Mouse (Mus musculus) frontal cortex, adult (tissue): ENCODE measurements around the gene Btnl2.

ENCODE experiments used
- ATAC-seq: cut with Nextera tagmentation; 2 replicates; pipeline ENCODE4 v1.9.2; 2017; ENCODE audit warnings: mild to moderate bottlenecking, moderate library complexity, mixed read lengths; ENCODE audit not compliant: low TSS enrichment

The Btnl2 gene

DNA sequence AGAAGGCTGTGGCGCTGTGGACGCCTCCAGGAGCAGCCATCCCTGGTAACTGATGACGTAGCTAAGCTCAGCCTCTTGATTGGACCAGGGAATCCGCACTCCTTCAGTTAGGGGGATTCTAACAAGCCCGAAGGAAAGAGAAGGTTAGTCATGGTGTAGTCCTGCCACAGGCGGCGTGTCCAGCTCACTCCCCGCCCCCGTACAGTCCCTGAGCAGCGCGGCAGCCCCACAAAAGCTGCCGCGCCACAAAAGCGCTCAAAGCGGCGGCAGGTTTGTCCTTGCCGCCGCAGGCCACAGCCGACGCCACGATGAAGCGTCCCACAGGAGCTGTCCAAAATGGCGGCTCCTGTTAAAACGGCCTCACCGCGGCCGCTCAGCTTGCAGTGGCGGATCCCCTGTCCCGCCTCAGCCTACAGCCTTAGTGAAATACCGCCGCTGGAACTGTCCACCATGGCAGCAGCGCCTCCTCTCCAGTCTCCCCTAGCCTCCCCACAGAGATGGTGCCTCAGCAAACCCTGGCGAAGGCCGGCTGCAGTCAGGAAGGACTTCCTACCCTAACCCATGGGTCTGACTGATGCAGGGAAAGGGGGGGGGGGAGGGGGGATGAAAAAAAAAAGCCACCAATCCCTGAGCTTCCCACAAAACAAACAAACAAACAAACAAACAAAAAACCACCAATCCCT lies 44.2 kb downstream of the Btnl2 start, which contains the start of gene BC051142:
BC051142 (plus strand) TSS at position 110 of the 683 bp plus-strand sequence.
- ATAC-seq: peak; percentile 100

DNA sequence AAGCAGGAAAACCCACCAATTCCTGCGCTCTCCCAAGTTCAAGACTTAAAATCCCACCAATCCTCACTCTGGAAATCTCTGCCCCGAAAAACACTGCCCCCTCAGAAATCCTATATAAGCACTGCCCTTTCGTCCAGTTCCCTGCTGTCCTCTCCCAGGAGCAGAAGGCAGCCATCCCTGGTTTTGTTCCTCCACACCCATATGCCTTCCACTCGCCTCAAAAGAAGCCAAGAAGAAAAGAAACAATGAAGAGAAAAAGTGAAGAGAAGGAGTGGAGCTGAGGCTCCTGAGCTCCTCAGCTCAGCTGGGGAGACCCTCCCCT lies 44.7 kb downstream of the Btnl2 start:
- no peak for ATAC-seq

DNA sequence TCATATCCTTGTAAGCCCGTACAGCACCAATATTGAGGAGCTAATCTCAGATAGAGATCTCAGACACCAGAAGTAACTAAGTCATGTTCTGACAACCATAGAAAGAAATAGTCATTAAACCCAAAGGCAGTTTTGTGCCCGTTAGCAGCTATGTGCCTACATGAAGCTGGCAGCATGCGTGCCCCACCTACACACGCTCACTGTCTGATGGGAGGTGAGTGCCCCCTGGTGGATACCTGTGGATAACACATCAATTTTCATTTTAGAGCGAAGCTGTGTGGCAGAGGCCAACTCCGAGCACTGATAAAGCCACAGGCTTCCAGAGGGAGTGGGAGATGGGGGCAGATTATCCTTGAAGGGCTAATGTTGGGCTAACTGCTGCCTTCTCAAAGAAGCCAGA lies 56.5 kb downstream of the Btnl2 start:
- peak; percentile 86 for ATAC-seq
